Mouse (Mus musculus) lung, postnatal 36 days (tissue): ENCODE measurements around the gene Prss30.

Source experiments
- DNase-seq: peaks from one replicate; pipeline ENCODE4 v3.0.0; 2022; ENCODE audit warnings: mixed read lengths

Prss30 gene

DNA sequence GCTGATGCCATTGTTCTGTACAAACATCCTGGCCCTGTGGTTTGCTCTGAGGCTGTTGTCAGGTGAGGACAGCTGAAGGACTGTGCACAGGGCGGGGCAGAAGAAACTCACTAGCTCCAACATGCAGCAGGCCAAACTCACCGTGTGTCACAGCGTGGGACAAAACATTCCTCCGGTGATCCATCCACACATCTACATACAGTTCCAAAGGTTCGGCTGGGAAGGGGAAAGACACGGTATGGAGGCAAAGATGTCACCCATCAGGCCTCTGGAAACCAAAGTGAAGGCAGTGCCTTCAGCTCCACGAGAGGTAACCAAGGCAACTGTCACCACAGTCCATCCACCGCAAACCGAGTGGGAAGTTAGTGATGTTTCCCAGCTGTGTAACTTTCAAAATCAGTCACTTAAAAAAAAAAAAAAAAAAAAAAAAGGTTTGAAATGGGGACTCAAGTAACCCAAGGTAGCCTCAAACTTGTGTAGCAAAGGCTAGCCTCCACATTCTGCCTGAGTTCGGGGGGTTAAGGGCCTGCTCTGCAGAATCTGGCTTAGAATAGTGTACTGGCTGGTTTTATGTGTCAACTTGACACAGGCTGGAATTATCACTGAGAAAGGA is at the start of gene Prss30:
Prss30 (minus strand) TSS at position 270 of the 613 bp plus-strand sequence.
- DNase-seq = peak; percentile 61

DNA sequence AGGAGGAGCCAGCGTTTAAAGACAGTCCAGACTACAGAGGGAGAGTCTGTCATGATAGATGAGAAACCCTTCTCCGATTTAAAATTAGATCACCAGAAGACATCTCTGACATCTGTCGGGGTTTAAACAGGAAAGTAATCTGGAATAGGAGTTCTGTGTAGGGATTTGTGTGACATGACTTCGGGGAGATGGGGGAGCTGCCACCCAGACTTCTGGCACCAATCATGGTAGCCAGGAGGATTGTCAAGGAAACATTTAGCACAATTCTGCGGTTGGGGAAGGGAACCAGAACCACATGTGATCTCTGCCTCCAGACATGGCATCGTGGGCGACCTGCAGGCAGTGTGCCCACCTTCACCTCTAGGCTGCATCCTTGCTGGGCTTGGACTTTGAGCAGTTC is 49.1 kb upstream of the Prss30 start:
- DNase-seq = no peak

DNA sequence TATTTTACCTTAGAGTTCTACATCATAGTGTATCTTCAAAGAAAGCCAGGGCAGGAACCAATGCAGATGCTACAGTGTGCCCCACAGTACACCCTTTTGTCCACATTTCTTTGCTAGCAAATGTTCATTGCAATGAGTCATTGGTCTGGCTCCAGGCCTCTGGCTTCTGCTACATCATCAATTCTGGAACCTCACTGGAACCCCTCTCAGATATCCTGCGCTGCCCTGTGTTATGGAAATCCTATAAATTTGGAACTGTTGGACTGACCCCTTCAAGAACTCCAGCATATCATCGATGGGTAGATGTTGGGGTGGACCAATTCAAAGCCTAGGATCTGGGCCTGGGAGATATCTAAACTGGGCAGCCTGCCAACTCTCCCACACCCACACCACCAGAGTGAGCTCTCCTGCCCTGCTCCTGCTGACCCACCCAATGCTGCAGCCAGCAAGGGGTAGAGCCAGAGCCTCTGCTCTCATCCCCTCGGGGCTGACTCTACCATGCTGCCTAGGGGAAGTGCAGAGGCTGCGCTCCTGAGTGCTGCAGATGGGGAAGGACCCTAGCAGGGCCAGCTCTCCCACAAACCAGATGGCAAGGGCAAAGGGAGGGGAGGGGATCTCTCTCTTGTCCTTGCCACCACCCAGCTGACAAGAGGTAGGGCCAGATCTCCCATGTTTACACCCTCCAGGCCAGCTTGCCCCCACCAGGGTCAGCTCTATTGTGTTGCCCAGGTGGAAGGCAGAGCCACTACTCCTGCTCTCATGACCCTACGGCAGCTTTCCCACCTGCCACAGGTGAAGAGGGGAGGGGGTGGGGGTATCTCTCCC is 41.2 kb upstream of the Prss30 start:
- peak; percentile 49 for DNase-seq

DNA sequence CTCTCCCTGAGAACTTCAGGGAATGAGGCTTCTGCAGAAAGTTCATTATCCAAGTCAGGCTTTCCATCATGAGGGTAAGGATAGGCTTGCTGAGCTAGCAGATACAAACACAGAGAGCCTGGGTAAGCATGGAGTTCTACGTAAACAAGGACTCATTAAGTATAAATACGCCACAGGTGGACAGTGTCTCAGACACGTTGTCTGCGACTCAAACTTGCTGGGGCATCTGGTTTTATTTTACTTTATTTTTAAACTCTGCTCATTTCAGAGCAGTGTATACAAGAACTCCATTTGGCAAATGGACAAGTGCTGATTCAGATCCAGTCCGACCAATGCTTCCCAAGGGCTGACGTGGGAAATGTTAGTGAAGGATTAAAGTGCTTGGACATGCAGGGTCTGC is 40.3 kb upstream of the Prss30 start:
- peak; percentile 78 for DNase-seq

DNA sequence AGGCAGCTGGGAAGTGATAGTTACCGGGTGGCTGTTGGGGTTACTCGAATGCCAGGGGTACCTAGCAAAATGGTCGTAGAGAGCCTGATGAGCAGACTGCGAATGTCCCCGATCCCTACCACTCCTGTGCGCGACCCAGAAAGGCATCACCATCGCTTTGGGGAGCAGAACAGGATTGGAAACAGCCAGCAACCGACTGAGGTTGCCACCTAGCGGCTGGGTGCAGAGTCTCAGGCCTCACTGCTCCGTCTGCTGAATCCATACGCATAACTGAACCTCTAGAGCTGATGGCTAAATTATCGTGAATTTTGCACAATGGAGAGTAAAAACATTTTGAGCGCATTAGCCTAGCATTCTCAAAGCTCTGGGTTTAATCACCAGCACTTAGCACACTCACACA is 35.4 kb upstream of the Prss30 start:
- DNase-seq = peak; percentile 58

DNA sequence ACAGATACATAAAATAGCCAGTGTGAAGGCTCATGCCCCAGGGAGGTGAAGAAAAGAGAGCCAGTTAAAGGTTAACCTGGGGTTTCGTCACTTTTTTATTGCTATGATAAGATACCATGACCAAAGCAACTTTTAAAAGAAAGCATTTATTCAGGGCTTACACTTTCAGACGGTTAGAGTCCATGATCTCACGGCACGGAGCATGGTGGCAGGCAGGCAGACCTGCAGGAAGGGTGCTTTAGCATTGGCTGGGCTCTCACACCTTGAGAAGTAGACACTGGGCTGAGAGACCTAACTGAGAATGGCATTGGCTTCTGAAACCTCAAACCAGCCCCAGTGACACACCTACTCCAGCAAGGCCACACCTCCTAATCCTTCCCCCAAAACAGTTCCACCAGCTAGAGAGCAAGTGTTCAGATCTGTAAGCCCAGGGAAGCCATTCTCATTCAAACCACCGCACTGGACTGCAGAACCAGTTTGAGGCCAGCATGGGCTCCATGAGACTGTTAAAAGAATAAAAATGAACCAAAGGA is 34.1 kb upstream of the Prss30 start:
- no peak for DNase-seq

DNA sequence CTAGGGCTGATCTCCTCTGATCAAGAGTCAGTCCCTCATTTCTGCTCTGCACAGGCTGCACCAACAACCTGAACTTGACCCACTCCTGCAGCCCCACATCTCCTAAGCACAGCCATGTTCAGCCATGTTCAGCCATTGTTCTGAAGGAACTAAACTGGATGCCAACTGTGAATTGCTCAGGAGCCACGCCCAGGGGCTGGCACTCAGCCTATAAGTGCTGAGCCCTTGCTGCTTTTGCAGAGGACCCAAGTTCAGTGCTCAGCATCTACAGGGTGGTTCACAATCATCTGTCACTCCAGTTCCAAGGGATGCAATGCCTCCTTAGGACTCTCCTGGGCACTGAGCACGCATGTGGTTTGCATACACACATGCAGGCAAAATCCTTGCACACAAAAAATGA is 32.6 kb upstream of the Prss30 start:
- no peak for DNase-seq

DNA sequence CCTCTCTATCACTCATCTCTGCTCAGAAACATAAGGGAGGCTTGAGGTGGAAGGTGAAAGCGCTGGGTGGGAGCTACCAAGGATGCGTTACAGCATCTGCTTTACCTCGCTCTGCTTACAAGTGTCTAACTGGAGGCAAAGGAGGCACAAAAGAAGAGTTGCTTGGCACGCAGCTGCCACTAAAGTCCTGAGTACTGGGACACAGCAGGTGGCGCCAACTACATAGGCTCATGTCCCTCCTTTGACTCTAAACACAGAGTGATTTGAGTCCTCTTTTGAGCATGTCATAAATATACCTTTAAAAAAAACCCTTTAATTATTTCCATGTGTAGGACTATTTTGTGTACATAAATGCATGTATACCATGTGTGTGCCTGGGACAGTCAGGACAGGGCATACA is 29.3 kb upstream of the Prss30 start:
- peak; percentile 38 for DNase-seq

DNA sequence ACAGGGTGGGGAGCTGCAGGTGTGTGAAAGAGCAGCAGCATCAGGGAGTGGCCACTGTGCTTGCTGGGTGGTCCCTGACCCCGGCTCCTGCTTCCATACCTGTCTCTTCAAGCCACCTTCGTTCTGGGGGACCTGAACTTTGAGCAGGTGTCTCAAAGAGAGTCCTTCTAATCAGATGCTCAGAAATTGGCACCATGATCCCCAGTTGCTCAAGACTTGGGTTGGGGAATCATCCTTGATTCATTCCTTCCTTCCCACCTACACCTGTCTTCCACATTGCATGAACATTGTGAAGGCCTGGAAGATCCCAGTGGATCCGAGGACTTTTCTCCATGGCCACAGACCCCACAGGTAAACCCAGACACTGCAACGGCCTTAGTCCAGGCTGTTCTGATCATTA is 27.7 kb upstream of the Prss30 start:
- no peak for DNase-seq

DNA sequence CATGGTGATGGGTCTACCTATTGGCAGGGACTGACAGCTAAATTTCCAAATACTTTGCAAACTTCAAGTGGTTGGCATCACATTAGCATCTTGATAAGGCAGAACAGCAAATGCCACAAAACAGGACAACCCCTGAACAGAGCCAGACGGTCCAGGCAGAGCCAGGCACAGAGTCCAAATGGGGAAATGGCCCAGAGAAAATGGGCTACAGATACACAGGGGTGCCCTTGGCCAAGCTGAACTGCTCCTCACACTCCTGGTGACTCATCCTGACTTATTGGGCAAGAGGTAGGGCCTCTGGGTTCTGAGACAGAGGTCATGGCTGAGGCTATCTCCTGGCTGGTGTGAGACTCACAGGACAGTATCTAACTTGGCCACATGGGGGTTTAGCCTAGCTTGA is 27.0 kb upstream of the Prss30 start:
- peak; percentile 70 for DNase-seq

DNA sequence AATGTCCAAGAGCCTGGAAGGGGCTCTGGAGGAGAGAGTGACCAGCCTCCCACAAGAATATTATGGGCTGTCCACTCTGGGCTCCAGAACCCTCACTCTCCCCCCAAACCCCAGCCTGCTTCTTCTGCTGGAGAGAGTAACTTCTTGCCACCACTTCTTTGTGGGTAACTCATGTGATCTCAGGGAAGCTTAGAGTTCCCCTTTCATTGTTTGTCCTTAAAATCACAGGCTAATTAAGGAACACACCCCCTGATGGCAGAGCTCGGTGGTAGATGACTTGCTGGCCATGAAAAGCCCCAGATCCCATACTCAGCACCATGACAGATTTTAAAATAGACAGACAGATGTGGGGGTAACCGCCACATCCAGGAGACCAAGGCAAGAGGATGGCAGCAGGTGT is 26.6 kb upstream of the Prss30 start:
- DNase-seq = no peak

DNA sequence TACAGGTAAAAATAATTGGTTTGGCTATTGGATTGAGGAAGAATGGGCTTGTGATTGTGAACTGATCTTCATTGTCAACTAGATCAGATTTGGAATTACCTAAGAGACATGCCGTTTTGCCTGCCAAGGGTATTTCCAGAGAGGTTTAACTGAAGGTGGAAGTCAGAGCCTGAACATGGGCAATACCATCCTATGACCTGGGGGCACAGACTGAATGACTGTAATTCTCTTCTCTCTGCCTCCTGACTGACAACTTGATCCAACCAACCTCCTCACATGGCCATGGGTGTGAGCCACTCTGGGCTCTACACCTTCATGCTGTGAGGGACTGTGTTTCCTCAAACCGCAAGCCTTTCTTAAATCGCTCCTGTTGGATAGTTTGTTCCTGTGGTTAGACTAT is 24.7 kb upstream of the Prss30 start:
- DNase-seq = no peak

DNA sequence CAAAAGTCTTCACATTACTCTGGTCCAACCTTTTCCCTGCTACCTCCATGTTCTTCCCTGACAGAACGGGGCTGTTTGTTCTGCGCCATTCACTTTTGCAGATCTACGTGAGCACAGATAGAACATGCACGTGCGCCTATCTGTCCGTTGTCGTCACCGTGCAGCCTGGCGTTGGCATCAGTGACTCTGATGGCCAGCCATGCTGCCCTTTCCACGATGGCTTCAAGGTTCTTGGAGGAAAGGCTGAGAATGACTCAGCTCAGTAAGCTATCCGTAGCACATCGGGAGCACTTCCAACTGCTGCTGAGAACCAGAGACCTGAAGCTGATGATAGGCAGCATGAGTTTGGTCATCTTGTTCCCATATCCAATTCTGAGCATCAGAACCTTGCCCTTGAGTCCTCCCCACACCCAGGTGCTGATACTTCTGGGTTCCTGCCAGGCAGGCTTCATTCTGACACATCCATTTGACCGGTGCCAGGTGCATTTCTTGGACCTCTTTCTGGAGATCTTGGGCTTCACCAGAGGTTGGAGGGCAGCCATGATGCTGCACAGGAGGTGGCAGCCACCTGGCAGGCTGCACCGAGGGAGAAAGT is 23.8 kb upstream of the Prss30 start:
- DNase-seq = no peak

DNA sequence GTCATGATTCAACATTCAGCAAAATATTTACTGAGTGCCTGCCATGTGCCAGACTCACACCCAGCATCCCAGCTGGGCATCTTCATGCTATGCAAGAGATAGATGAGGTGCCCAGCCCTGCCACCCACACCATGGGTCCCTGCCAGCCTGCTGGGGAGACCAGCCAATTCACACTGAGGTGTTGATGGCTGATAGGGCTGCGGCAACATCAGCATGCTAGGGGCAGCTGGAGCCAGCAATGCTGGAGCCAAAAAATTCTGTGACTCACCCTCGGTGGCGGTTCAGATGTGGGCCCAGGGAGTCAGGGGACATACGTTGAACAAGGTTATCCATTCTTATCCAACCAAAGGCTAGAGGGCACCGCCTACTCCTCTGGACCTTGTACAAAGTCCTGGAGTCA is 20.0 kb upstream of the Prss30 start:
- no peak for DNase-seq

DNA sequence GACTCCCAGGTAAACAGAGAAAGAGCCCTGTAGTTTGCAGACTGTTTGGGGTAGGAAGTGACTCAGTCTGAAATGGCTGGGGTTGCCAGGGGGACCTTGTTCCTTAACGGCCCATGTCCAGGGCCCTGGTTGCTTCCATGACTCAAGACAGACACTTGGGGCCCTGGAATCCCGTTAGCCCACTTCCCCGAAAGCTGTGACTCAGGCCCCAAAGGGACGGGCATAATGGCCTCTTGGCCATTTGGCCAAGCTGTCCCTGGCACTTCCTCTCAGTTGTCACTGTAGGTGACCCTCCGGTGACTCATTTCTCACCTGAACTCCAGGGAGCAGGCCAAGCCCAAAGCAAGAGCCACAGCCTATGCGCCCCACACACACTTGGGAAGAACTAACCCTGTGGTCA is 18.0 kb upstream of the Prss30 start:
- no peak for DNase-seq

DNA sequence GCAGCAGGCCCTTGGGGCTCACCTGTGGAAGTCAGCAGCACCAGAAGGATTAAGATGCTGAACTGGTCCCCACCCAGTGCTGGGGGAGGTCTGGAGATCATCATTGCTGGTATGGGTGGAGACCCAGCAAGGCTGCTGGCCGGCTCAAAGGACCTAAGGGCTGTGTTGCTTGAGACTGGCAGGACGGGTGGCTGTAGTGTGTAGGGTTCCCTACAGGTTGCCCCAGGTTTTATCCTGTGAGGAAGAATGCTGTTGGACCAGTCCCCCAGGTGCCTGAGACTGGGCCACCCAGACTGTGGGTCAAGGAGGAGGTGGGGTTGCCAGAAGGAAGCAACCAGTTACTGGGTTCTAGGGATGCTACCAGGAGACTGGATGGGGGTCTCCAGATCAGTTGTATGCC is 17.5 kb upstream of the Prss30 start, which contains the start of gene Prss22:
Prss22 (minus strand) TSS at position 200 of the 400 bp plus-strand sequence.
- DNase-seq = no peak

DNA sequence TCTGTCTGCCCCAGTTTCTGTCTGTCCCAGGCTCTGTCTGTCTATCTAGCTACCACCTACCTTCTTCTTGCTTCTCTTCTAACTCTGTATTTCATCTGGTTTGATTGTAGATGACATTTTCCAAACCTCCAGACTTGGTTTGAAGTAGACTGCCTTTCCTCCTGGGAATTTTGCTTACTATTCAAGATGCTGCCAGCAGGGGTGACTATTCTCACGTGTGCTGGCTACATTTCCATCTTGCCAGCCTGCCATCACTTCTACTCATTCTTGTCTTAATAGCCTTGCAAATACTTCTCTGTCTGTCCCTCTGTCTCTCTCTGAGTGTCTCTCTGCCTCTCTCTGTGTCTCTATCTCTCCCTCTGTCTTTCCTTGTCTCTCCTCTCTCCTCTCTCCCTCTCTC is 15.1 kb upstream of the Prss30 start:
- DNase-seq = no peak

DNA sequence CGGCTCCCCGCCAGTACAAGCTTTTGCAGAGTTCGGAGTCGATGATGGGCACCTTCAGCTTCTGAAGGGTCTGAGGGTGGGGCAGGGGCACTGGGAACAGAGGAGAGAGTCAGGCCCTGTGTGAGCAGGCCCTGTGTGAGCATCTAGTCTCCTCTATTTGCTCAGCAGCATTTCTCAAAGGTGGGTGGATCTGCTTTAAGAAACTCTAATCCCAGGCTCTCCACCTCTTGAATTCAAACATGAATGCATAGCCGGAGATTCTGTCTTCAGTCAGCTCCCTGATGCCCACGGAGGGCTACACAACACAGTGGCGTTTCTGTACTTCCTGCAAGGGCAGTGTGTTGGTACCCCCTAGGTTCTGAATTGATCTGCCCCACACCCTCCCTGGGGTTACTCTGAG is 14.3 kb upstream of the Prss30 start:
- no peak for DNase-seq

DNA sequence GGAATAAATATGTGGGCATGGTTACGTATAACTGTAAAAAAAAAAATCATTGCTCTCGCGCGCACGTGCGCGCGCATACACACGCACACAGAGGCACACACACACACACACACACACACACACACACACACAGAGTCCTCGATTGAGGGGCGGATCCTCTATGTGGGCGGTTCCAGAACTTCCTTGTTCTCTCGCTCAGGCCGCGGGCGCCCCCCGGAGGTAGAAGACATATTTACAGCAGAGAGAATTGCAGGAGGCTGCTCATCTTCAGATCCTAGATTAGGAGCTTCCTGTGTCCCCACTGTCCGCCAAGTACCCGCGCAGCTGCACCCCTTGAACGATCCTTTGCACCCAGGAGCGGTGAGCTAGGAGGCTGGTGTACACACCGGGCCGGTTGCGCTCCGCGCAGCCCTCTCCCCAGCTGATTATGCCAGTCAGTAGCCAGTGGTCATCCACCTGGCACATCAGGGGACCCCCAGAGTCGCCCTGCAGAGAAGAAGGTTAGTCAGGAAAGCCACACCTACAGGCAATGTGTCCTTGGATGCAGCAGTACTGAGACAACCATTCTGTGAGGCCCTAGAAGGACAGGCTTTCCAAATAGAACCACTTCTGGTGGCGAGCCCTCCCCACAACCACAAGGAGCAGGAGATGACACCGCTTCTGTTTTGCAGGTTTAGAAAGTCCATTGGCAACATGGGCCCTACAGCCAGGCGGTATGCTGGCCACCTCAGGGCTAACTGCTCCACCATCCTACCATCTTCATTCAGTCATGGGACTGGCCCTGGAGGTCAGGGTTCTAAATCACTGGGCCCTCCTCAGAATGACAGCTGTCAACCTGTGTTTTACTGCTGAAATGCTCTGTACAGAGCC is 13.4 kb upstream of the Prss30 start:
- DNase-seq = peak; percentile 97

DNA sequence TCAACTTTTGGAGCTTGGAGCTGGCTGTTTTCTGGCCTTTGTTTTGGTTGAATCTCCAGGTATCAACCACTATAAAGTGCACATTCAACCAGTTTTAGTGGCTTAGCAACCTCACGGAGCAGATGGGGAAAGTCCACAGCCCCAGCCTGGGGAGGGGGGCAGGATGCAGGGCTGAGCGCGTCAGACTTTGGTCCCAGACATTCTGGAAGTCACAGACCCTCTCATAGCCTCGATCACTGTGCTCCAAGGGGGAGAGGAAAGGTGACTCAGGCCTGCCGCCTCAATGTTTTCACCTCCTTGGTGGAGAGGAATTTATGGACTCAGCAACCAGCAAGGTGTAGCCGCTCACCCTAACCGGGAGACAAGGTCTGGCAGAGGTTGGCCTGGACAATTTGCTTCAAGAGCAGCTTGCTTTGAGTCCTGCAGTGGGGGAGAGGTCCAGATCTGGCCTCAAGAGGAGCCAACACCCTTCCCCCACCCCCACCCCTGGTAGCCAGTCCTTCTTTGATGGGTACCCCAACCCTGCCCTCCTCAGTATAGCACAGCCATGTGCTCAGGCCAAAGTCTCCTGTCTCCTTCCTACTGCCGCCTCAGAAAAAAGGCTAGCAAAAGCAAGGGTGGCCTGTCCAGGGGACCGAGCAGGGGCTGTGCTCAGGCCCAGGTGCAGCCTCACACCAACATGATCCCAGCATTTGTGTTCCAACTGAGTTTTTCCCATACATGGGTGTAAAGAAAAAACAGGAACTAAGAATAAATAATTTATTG is 12.6 kb upstream of the Prss30 start:
- no peak for DNase-seq

DNA sequence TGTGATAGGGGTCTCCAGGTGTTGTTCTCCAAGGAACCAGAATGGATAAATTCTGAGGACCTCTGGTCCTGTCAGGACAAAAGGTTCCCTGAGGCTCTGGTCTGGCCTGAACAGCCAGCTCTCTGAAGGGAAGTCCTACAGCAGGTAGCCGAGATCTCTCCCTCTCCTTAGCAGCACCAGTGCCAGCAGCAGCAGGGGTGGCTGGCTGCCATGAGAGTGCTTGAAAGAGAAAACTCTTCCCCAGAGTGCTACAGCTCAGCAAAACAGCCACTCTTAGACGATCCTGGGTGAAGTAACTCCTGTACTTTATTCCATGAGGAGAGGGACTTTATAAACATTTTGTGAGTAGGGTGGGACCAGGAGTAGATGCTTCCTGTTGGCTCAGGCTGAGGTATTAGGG is 9.4 kb upstream of the Prss30 start:
- DNase-seq = peak; percentile 74

DNA sequence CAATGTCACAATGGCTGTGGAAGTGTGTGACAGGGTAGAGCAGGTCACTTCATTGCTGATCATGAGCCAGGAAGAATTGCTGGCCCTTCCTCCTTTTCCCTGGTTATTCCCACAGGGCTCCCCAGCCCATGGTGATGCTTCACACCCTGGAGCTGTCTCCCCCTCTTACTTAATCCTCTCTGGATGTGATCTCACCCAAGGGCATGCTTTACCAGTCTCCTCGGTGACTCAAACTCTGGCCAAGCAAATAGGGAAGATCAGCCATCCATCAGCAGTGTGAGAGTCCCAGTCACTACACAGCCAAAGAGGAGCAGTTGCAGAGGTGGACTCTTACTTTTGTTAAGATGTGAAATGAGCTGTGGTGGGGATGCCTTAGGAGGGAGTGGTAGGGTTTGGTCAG is 4.6 kb upstream of the Prss30 start:
- DNase-seq = no peak
